Mouse (Mus musculus) heart, postnatal 14 days (tissue): ENCODE measurements around the gene Kcnh3. TPM values are rescaled to one million over a fixed set of nuclear protein-coding genes. Genes with fewer than 3 reads are reported as not detected.

ENCODE experiments used
- DNase-seq, 2 experiments: peaks; one replicate each; pipeline ENCODE4 v3.0.0; 2021 to 2022
- intact Hi-C: fragments of 180-260 bp; cut with DNase I; formaldehyde crosslinking; loops from one replicate; pipeline ENCODE4 v1.15.1; 2025
- total RNA-seq, 2 experiments: library from RNA; stranded (reverse); gene quantifications; 2 replicates each; pipeline ENCODE4 v1.2.3; 2021

The Kcnh3 gene
- total RNA-seq, 2 experiments from 2014 or later = 0.36 to 0.68 TPM

DNA sequence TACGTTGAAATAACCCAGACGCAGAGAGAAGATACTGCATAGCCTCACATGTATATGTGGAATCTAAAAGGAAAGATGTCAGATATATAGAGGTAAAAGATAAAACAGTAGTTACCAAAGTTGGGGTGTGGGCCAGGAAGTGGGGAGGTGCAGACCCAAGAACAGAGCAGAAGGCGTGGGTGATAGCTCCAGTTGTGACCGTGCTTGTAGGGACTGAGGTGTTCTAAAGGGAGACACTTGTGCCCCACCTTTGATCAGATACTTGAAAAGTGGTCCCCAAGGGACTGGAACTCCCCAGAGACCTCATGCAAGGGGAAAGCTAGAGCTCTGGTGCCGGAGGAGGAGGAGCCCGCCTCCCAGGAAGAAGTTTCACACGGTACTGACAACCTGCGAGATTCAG lies 51.4 kb downstream of the Kcnh3 start:
- no peak for DNase-seq
- intact Hi-C loops = no loop called here

DNA sequence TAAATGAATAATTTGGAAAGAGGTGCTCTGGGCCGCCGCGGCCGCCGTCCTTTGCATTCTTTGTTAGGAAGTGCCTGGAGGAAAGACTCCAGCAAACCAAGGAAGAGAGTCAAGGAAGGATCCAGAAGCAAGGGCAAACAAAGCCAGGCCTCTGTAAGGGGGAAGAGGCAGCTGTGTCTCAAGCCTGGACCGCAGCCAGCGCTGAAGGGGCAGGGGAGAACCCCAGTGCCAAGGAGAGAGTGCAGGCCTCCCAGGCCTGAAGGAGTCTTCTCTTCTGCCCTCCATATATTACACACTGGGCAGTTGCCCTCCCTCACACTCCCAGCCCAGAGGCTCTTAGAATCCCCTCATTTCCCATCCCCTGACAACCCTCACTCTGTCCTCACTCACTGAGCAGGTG lies 53.6 kb downstream of the Kcnh3 start:
- DNase-seq = no peak
- intact Hi-C loops = no loop called here

DNA sequence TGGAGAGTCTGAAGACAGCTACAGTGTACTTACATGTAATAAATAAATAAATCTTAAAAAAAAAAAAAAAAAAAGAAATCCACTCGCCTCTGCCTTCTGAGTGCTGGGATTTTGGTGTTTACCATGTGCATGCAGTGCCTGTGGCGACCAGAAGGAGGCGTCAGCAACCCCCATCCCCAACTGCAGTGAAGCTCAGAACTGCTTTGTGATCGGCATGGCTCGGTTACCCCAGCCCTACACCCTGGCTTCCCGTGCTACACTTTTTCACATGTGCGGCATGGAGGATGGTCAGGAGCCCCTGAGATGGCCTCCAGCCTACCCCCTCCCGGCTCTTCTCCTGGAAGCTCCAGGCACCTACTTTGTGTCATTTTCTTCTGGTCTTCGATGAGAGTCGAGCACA lies 58.8 kb downstream of the Kcnh3 start:
- intact Hi-C loops = no loop called here
- no peak for DNase-seq

DNA sequence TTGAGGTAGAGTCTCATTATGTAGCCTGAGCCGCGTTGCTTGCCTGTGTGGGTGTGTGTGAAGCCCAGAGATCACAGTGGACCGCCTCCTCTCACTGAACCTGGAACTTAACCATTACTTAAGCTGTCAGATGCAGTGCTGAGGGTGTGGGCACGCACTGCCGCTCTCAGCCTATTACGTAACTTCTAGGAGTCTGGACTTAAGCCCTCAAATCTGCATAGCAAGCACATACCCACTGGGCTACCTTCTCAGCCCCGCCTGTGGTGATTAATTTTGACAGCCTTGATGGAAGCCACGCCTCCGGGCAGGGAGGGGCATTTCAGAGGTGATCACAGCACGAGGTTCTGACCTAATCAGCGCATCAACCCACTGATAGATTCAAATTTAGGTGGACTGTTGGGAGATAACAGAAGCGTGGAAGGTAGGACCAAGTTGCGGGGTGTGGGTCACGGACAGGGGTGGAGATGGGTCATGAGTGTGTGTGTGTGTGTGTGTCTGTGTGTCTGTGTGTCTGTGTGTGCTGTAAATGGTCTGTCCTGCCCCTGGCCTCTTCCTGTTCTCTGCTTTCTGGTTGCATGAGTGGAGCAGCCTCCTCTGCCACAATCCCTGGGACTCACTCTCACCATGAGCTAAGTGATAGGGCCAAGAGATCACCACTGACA lies 60.0 kb downstream of the Kcnh3 start:
- intact Hi-C loops = no loop called here
- no peak for DNase-seq

DNA sequence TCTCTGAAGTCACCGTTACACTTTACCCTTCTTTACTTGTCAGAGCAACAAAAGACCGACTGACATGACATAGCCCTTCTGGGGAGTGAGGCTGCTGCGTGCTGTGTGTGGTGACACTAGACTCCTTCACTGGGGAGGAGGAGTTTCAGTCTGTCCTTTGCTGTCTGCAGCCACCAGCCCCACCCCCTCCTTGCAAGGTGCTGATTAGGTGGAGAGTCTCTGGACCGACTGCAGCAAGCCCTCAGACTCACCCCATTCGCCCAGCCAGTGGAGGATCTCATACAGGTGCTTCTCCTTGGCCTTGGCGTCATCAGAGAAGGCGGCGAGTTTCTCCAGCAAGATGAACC lies 60.5 kb downstream of the Kcnh3 start:
- no peak for DNase-seq
- intact Hi-C loops = no loop called here

DNA sequence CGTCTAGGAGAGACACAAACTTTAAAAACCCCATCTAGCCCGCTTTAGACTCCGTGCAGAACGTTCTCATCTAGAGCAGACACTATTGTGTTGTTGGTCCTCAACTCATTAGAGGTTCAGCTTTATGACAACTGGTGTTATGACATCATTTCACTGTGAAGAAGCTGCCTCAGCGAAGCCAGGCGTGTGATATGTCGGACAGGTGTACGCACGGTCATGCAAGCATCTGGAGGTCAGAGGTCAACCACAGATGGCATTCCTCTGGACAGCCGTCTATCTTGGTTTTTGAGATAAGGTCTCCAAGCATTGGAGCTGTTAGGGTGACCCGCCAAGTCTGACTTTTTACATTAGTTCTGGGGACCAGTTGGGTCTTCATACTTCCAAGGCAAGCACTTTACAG lies 65.9 kb downstream of the Kcnh3 start:
- intact Hi-C loops = no loop called here
- no peak for DNase-seq

Other genes with a start within 250 kb of the Kcnh3 start
- 10 to 100 TPM; 42.2 to 57.4 TPM for gene Tuba1c, start 195.0 kb upstream of the Kcnh3 start, total RNA-seq
- gene Prph, start 169.7 kb upstream of the Kcnh3 start, total RNA-seq = under 1 TPM; 0.44 to 0.86 TPM
- gene Troap, start 150.3 kb upstream of the Kcnh3 start, total RNA-seq = 1 to 10 TPM; 2.1 to 2.2 TPM
- gene C1ql4, start 137.0 kb upstream of the Kcnh3 start, total RNA-seq = not detected
- gene Dnajc22, start 131.7 kb upstream of the Kcnh3 start, total RNA-seq = under 1 TPM; 0.27 to 0.45 TPM
- 10 to 100 TPM; 11.4 to 12.3 TPM for gene Spats2, start 98.9 kb upstream of the Kcnh3 start, total RNA-seq
- gene Mcrs1, start 27.1 kb downstream of the Kcnh3 start, total RNA-seq = 10 to 100 TPM; 57.5 to 61.6 TPM
- gene Prpf40b, start 70.2 kb downstream of the Kcnh3 start, total RNA-seq = 10 to 100 TPM; 25.5 to 26.3 TPM
- gene Fam186b, start 71.0 kb downstream of the Kcnh3 start, total RNA-seq = not detected
- gene Fmnl3, start 145.6 kb downstream of the Kcnh3 start, total RNA-seq = 10 to 100 TPM; 29.4 to 29.7 TPM
- 100 to 1,000 TPM; 216 to 219 TPM for gene Tmbim6, start 168.0 kb downstream of the Kcnh3 start, total RNA-seq
- 10 to 100 TPM; 11.2 to 13.6 TPM for gene Nckap5l, start 232.9 kb downstream of the Kcnh3 start, total RNA-seq
- 1 to 10 TPM; 3.9 to 4.9 TPM for gene Bcdin3d, start 249.9 kb downstream of the Kcnh3 start, total RNA-seq